Mouse (Mus musculus) heart, embryonic 13.5 days (tissue): ENCODE measurements around the gene Zbtb22. TPM values are rescaled to one million over a fixed set of nuclear protein-coding genes. Genes with fewer than 3 reads are reported as not detected.
"Not testable (repeated sequence)": the region's sequence is repeated elsewhere in the genome, so short reads cannot be mapped to it uniquely, and the experiment has no call there.

Experiments
- ATAC-seq: fragments of 200-750 bp; cut with Nextera tagmentation; 2 replicates; pipeline ENCODE4 v1.8.0; 2017; ENCODE audit warnings: moderate TSS enrichment; ENCODE audit not compliant: insufficient number of reproducible peaks, low FRiP score, low TSS enrichment; ENCODE audit errors: extremely low read depth
- H3K27ac ChIP-seq: fragments of 300-500 bp; sonication (generic); replicated peaks from 2 replicates; pipeline ENCODE4 v1.5.1; 2015; ENCODE audit warnings: moderate library complexity, mild to moderate bottlenecking, inconsistent platforms
- H3K27me3 ChIP-seq: fragments of 300-500 bp; sonication (generic); replicated peaks from 2 replicates; pipeline ENCODE4 v1.6.1; 2015; ENCODE audit warnings: mild to moderate bottlenecking, inconsistent platforms
- H3K36me3 ChIP-seq: fragments of 300-500 bp; sonication (generic); 2 replicates; pipeline ENCODE4 v1.6.1; 2015; ENCODE audit warnings: mild to moderate bottlenecking, inconsistent platforms
- H3K4me1 ChIP-seq: fragments of 300-500 bp; sonication (generic); 2 replicates; pipeline ENCODE4 v1.6.1; 2015; ENCODE audit warnings: inconsistent platforms
- H3K4me2 ChIP-seq: fragments of 300-500 bp; sonication (generic); 2 replicates; pipeline ENCODE4 v1.6.1; 2015; ENCODE audit warnings: inconsistent platforms, mild to moderate bottlenecking, moderate library complexity
- H3K4me3 ChIP-seq: fragments of 300-500 bp; sonication (generic); 2 replicates; pipeline ENCODE4 v1.5.1; 2015; ENCODE audit warnings: moderate library complexity, mild to moderate bottlenecking, inconsistent platforms
- H3K9ac ChIP-seq: fragments of 300-500 bp; sonication (generic); 2 replicates; pipeline ENCODE4 v1.6.1; 2015; ENCODE audit warnings: inconsistent platforms, mild to moderate bottlenecking, moderate library complexity
- H3K9me3 ChIP-seq: fragments of 300-500 bp; sonication (generic); 2 replicates; pipeline ENCODE4 v1.6.1; 2016; ENCODE audit warnings: inconsistent platforms
- WGBS: fragments of 180-500 bp; shearing (Covaris S2); methylation state at CpG from one replicate; pipeline ENCODE4 v1.1.7; 2015; ENCODE audit warnings: mixed read lengths; 5-methylcytosine and 5-hydroxymethylcytosine counted together
- polyA plus RNA-seq: library from polyadenylated mRNA; unstranded; fragments of >200 nt; fragmentation: Nextera tagmentation; extraction: Ambion mirVana; gene quantifications from 2 replicates; pipeline ENCODE4 v1.2.1, GENCODE M21; 2015

Gene Zbtb22
- polyA plus RNA-seq, 1 experiment from 2014 or later, result 12.8 TPM

GRCm38 (mm10) chr17:33952015-33952414 is 36.3 kb downstream of the Zbtb22 start:
- not testable (repeated sequence) for H3K27me3 ChIP-seq, ATAC-seq, H3K9me3 ChIP-seq
- peak overlapping the region; percentile 81 for H3K9ac ChIP-seq
- H3K4me3 ChIP-seq, result peak overlapping the region; percentile 61
- H3K4me1 ChIP-seq, result peaks cover 60% of the 10 kb centered on the region
- peak overlapping the region; percentile 91 for H3K27ac ChIP-seq
- peaks cover 63% of the 10 kb centered on the region for H3K36me3 ChIP-seq
- 70% methylated on average over 13 of the region's 13 CpGs for WGBS
- H3K4me2 ChIP-seq, result peak overlapping the region; percentile 99

GRCm38 (mm10) chr17:33952879-33953278 is 37.2 kb downstream of the Zbtb22 start:
- 76% methylated on average over 4 of the region's 4 CpGs for WGBS
- no peaks in the 10 kb centered on the region for H3K9me3 ChIP-seq
- ATAC-seq, result no peak
- no peak overlapping the region for H3K27ac ChIP-seq
- H3K4me2 ChIP-seq, result peak overlapping the region; percentile 99
- H3K36me3 ChIP-seq, result peaks cover 58% of the 10 kb centered on the region
- H3K27me3 ChIP-seq, result no peaks in the 10 kb centered on the region
- H3K4me1 ChIP-seq, result peaks cover 60% of the 10 kb centered on the region
- H3K4me3 ChIP-seq, result 0 out of 2 replicates have a peak overlapping the region, but pooled peaks have one; percentile 76
- H3K9ac ChIP-seq, result peak overlapping the region; percentile 93

- peak overlapping the region; percentile 99 for H3K4me2 ChIP-seq
- 75% methylated on average over 3 of the region's 3 CpGs for WGBS
- H3K9me3 ChIP-seq, result no peaks in the 10 kb centered on the region
- peaks cover 57% of the 10 kb centered on the region for H3K36me3 ChIP-seq
- no peak overlapping the region for H3K27ac ChIP-seq
- H3K27me3 ChIP-seq, result no peaks in the 10 kb centered on the region
- peaks cover 60% of the 10 kb centered on the region for H3K4me1 ChIP-seq
- no peak for ATAC-seq
- peak overlapping the region; percentile 93 for H3K9ac ChIP-seq
- peak overlapping the region; percentile 76 for H3K4me3 ChIP-seq
Observed at GRCm38 (mm10) chr17:33953310-33953709, 37.6 kb downstream of the Zbtb22 start.

- ATAC-seq, result no peak
- Histone ChIP-seq H3K9ac (peak overlapping the region; percentile 93), H3K27ac (peak overlapping the region; percentile 92), H3K9me3 (no peaks in the 10 kb centered on the region), H3K4me2 (peak overlapping the region; percentile 99), H3K4me1 (peaks cover 60% of the 10 kb centered on the region), H3K4me3 (peak overlapping the region; percentile 76), H3K27me3 (no peaks in the 10 kb centered on the region), H3K36me3 (peaks cover 57% of the 10 kb centered on the region)
- 39% methylated on average over 5 of the region's 5 CpGs for WGBS
Observed at GRCm38 (mm10) chr17:33953961-33954565, 38.4 kb downstream of the Zbtb22 start.

GRCm38 (mm10) chr17:33954646-33955554 is 39.2 kb downstream of the Zbtb22 start:
- Histone ChIP-seq H3K27me3 (no peaks in the 10 kb centered on the region), H3K4me1 (peaks cover 54% of the 10 kb centered on the region), H3K9me3 (no peaks in the 10 kb centered on the region), H3K9ac (peak overlapping the region; percentile 93), H3K4me2 (peak overlapping the region; percentile 99), H3K4me3 (peak overlapping the region; percentile 76), H3K27ac (peak overlapping the region; percentile 92), H3K36me3 (peaks cover 57% of the 10 kb centered on the region)
- ATAC-seq, result no peak; the same call in 1 of the 2 replicates
- 1% methylated on average over 33 of the region's 33 CpGs for WGBS

- Histone ChIP-seq H3K36me3 (peaks cover 61% of the 10 kb centered on the region), H3K4me1 (peaks cover 46% of the 10 kb centered on the region), H3K9ac (peak within 1 kb of the TSS; percentile 93), H3K4me3 (peak within 1 kb of the TSS; percentile 76), H3K27ac (peak within 1 kb of the TSS; percentile 92), H3K9me3 (no peaks in the 10 kb centered on the region), H3K4me2 (peak within 1 kb of the TSS; percentile 99), H3K27me3 (no peaks in the 10 kb centered on the region)
- under 1% methylated on average over 50 of the region's 50 CpGs for WGBS
- ATAC-seq, result peak; percentile 85
Observed at GRCm38 (mm10) chr17:33955555-33956214, 40.0 kb downstream of the Zbtb22 start, which contains the start of the genes Vps52 and Rps18. TSS of gene Vps52 (plus strand) at chr17:33955812. TSS of gene Rps18 (minus strand) at chr17:33956001.

GRCm38 (mm10) chr17:33956336-33956735 is 40.6 kb downstream of the Zbtb22 start:
- no peaks in the 10 kb centered on the region for H3K27me3 ChIP-seq
- no peak for ATAC-seq
- WGBS, result 10% methylated on average over 10 of the region's 10 CpGs
- H3K4me3 ChIP-seq, result peak overlapping the region; percentile 76
- no peaks in the 10 kb centered on the region for H3K9me3 ChIP-seq
- peak overlapping the region; percentile 91 for H3K4me2 ChIP-seq
- peak overlapping the region; percentile 91 for H3K9ac ChIP-seq
- peaks cover 67% of the 10 kb centered on the region for H3K36me3 ChIP-seq
- H3K4me1 ChIP-seq, result peaks cover 40% of the 10 kb centered on the region
- H3K27ac ChIP-seq, result peak overlapping the region; percentile 91

GRCm38 (mm10) chr17:33957493-33957892 is 41.8 kb downstream of the Zbtb22 start:
- Histone ChIP-seq H3K9me3 (no peaks in the 10 kb centered on the region), H3K4me1 (peaks cover 30% of the 10 kb centered on the region), H3K27me3 (no peaks in the 10 kb centered on the region), H3K27ac (no peak overlapping the region), H3K4me3 (no peak overlapping the region), H3K36me3 (peaks cover 69% of the 10 kb centered on the region), H3K9ac (no peak overlapping the region), H3K4me2 (no peak overlapping the region)
- WGBS, result 86% methylated on average over 6 of the region's 6 CpGs
- ATAC-seq, result no peak

GRCm38 (mm10) chr17:33958451-33958850 is 42.7 kb downstream of the Zbtb22 start:
- Histone ChIP-seq H3K27me3 (no peaks in the 10 kb centered on the region), H3K27ac (no peak overlapping the region), H3K4me2 (no peak overlapping the region), H3K9ac (no peak overlapping the region), H3K9me3 (no peaks in the 10 kb centered on the region), H3K36me3 (peaks cover 69% of the 10 kb centered on the region), H3K4me3 (no peak overlapping the region), H3K4me1 (peaks cover 20% of the 10 kb centered on the region)
- 90% methylated on average over 11 of the region's 11 CpGs for WGBS
- ATAC-seq, result no peak

- Histone ChIP-seq H3K36me3 (peaks cover 69% of the 10 kb centered on the region), H3K4me3 (no peak overlapping the region), H3K27ac (no peak overlapping the region), H3K9ac (no peak overlapping the region), H3K27me3 (no peaks in the 10 kb centered on the region), H3K4me1 (peaks cover 13% of the 10 kb centered on the region), H3K9me3 (no peaks in the 10 kb centered on the region), H3K4me2 (no peak overlapping the region)
- 92% methylated on average over 13 of the region's 13 CpGs for WGBS
- ATAC-seq, result no peak
Observed at GRCm38 (mm10) chr17:33959135-33959534, 43.4 kb downstream of the Zbtb22 start.

- peaks cover 66% of the 10 kb centered on the region for H3K36me3 ChIP-seq
- H3K9ac ChIP-seq, result no peak overlapping the region
- 89% methylated on average over 15 of the region's 15 CpGs for WGBS
Observed at GRCm38 (mm10) chr17:33959948-33960347, 44.2 kb downstream of the Zbtb22 start.

More at GRCm38 (mm10) chr17:33959948-33960347, 44.2 kb downstream of the Zbtb22 start:
- Histone ChIP-seq H3K27me3 (no peaks in the 10 kb centered on the region), H3K9me3 (no peaks in the 10 kb centered on the region), H3K4me3 (no peak overlapping the region), H3K4me1 (peaks cover 6% of the 10 kb centered on the region), H3K4me2 (no peak overlapping the region), H3K27ac (no peak overlapping the region)
- ATAC-seq, result no peak
